Mouse (Mus musculus) liver, embryonic 13.5 days (tissue): ENCODE measurements at regions not wholly inside any gene's neighbourhood (a gene's known extent, or its start where the extent isn't known, plus 50 kb on each side); places are given as distances from the start of the nearest gene placed in this dataset.

ENCODE experiments used
- ATAC-seq: fragments of 200-750 bp; cut with Nextera tagmentation; 2 replicates; pipeline ENCODE4 v1.8.0; 2017; ENCODE audit warnings: low read depth, mild to moderate bottlenecking, moderate number of reproducible peaks, moderate library complexity
- DNase-seq: peaks from one replicate; pipeline ENCODE4 v3.0.0; 2022
- H3K27ac ChIP-seq: fragments of 300-500 bp; sonication (generic); 2 replicates; pipeline ENCODE4 v1.5.1; 2015; ENCODE audit warnings: moderate library complexity, mild to moderate bottlenecking, inconsistent platforms
- H3K27me3 ChIP-seq: fragments of 300-500 bp; sonication (generic); 2 replicates; pipeline ENCODE4 v1.6.1; 2015; ENCODE audit warnings: mild to moderate bottlenecking, inconsistent platforms
- H3K36me3 ChIP-seq: fragments of 300-500 bp; sonication (generic); 2 replicates; pipeline ENCODE4 v1.6.1; 2015; ENCODE audit warnings: mild to moderate bottlenecking, inconsistent platforms
- H3K4me1 ChIP-seq: fragments of 300-500 bp; sonication (generic); replicated peaks from 2 replicates; pipeline ENCODE4 v1.6.1; 2015; ENCODE audit warnings: inconsistent platforms
- H3K4me2 ChIP-seq: fragments of 300-500 bp; sonication (generic); 2 replicates; pipeline ENCODE4 v1.6.1; 2015; ENCODE audit warnings: inconsistent platforms, mild to moderate bottlenecking, moderate library complexity
- H3K4me3 ChIP-seq: fragments of 300-500 bp; sonication (generic); replicated peaks from 2 replicates; pipeline ENCODE4 v1.5.1; 2015; ENCODE audit warnings: mild to moderate bottlenecking, inconsistent platforms
- H3K9ac ChIP-seq: fragments of 300-500 bp; sonication (generic); 2 replicates; pipeline ENCODE4 v1.6.1; 2015; ENCODE audit warnings: mild to moderate bottlenecking, inconsistent platforms
- H3K9me3 ChIP-seq: fragments of 300-500 bp; sonication (generic); replicated peaks from 2 replicates; pipeline ENCODE4 v1.6.1; 2016; ENCODE audit warnings: inconsistent platforms
- WGBS: fragments of 180-500 bp; shearing (Covaris S2); methylation state at CpG from one replicate; pipeline ENCODE4 v1.1.7; 2015; ENCODE audit not compliant: insufficient replicate concordance; 5-methylcytosine and 5-hydroxymethylcytosine counted together

DNA sequence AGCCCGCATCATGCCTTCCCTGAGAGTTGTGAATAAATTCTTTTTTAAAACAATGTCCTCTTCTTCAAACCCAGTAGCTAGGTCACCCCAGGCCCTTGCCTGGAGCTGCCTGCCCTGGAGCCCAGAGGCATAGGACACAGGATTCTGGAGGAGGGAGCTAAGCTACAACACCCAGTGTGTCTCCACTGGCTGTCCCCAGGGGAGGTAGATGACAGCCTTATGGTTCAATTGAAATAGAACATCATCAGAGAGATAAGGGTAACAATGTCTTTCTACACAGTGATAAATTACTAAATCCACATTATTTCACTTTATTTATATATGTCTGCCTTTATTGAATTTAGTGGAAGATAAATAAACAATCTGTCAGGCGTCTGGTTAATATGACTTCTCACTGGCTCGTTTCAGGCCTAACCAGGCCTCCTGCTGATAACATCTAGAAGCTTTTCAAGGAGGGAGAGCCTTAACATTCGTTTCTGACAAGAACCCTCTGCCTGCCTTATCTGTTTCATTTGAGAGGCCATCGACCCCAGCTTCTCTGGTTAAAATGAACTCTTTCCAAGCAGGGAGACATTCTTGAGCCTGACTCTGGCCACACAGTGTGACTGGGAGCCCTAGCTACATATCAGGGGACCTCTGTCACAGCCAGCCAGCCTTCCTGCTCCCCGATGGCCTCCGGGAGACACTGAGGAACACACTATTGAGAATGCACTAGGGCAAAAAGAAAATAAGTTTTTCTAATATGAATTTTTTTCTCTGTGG, 252.1 kb upstream of the Dynlrb2 start:
- Histone ChIP-seq H3K36me3 (no peaks in the 10 kb centered on the region), H3K4me1 (no peaks in the 10 kb centered on the region), H3K27me3 (no peaks in the 10 kb centered on the region), H3K27ac (no peak overlapping the region), H3K9me3 (no peaks in the 10 kb centered on the region), H3K4me3 (no peak overlapping the region), H3K4me2 (no peak overlapping the region), H3K9ac (no peak overlapping the region)
- 29% methylated on average over 7 of the region's 7 CpGs for WGBS
- DNase-seq (no peak), ATAC-seq (no peak)

DNA sequence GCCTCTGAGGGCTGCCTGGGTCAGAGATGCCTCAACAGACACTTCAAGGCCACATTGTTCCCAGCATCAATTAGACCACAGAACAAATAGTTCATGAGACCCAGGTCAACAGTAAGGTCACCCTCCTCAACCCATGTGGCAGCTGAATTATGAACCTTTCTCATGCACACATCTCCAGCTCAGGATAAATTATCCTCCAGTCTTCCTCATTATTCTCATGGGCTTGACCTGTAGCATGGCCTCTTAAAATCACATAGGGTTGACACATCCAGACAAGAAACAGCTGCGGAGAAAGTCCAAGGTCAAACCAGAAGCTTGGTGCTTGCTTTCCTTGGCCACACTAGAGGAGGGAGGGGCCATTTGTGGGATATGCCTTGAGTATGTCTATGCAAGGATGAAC, 256.4 kb upstream of the Dynlrb2 start:
- DNase-seq: no peak
- WGBS: 61% methylated on average over 1 of the region's 1 CpGs
- no peak overlapping the region for H3K4me3 ChIP-seq
- no peak for ATAC-seq
- no peak overlapping the region for H3K4me2 ChIP-seq
- no peaks in the 10 kb centered on the region for H3K4me1 ChIP-seq
- no peak overlapping the region for H3K9ac ChIP-seq
- no peaks in the 10 kb centered on the region for H3K9me3 ChIP-seq
- H3K27ac ChIP-seq: no peak overlapping the region
- H3K27me3 ChIP-seq: no peaks in the 10 kb centered on the region
- H3K36me3 ChIP-seq: no peaks in the 10 kb centered on the region

DNA sequence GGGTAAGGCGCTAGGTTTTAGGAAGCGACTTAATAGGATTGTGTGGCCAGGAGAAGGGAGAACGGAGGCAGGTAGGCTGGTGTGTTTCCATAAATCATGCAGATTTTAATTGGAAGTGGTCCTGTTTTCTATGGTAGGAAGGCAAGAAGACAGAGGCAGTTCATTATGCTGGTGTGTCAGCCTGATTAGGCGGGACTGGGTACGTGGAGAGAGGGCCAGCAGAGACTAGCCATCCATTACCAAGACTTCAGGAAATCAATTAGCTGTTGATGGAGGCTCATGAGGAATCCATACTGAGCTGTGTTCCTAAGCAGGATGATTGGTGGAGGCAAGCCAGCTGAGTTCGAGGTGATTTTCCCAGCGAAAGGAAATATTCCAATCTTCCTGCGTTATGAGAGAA, 261.3 kb upstream of the Dynlrb2 start:
- Histone ChIP-seq H3K27me3 (no peaks in the 10 kb centered on the region), H3K36me3 (no peaks in the 10 kb centered on the region), H3K9ac (no peak overlapping the region), H3K4me3 (no peak overlapping the region), H3K27ac (no peak overlapping the region), H3K4me1 (no peaks in the 10 kb centered on the region), H3K9me3 (no peaks in the 10 kb centered on the region), H3K4me2 (no peak overlapping the region)
- ATAC-seq (no peak), DNase-seq (no peak)
- 51% methylated on average over 8 of the region's 8 CpGs for WGBS

DNA sequence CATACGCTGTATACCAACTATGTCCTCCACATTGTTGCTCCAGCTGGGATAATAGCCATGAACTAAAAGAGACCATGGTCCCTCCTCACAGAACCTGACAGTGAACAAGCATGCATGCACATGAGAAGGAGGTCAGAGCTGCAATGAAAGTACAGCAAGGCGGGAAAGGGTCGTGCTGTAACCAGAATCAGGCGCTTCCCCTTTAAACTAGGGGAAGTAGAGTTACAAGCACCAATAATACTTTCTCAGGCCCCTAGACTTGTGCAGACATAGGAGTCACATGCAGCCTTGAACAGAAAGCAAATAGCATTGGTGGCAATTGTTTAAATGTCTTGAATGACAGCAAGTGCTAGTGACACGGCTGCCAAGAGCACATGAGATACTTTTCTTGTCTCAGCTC, 261.8 kb upstream of the Dynlrb2 start:
- H3K27ac ChIP-seq: no peak overlapping the region

DNA sequence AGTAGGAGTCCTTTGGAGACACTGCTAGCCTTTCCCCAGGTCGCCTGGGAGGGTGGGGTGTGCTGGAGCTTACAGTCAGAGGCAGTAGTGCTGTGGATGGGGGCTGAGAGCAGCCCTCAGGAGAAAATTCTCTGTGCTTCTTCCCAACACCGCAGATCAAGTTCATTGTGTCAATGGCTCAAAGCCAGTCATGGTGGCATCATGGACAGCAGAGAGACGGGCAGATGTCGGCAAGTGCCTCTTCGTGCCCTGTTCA, 262.9 kb upstream of the Dynlrb2 start:
- Histone ChIP-seq H3K4me3 (no peak overlapping the region), H3K27ac (no peak overlapping the region), H3K36me3 (no peaks in the 10 kb centered on the region), H3K9me3 (no peaks in the 10 kb centered on the region), H3K27me3 (no peaks in the 10 kb centered on the region), H3K9ac (no peak overlapping the region), H3K4me2 (no peak overlapping the region), H3K4me1 (no peaks in the 10 kb centered on the region)
- DNase-seq (no peak), ATAC-seq (no peak)
- WGBS: 77% methylated on average over 5 of the region's 5 CpGs

More for the DNA sequence above, 261.8 kb upstream of the Dynlrb2 start:
- no peaks in the 10 kb centered on the region for H3K4me1 ChIP-seq
- DNase-seq (no peak), ATAC-seq (no peak)
- no peaks in the 10 kb centered on the region for H3K27me3 ChIP-seq
- no peak overlapping the region for H3K4me2 ChIP-seq
- H3K4me3 ChIP-seq: no peak overlapping the region
- H3K9ac ChIP-seq: no peak overlapping the region
- WGBS: 53% methylated on average over 5 of the region's 5 CpGs
- H3K9me3 ChIP-seq: no peaks in the 10 kb centered on the region
- no peaks in the 10 kb centered on the region for H3K36me3 ChIP-seq

DNA sequence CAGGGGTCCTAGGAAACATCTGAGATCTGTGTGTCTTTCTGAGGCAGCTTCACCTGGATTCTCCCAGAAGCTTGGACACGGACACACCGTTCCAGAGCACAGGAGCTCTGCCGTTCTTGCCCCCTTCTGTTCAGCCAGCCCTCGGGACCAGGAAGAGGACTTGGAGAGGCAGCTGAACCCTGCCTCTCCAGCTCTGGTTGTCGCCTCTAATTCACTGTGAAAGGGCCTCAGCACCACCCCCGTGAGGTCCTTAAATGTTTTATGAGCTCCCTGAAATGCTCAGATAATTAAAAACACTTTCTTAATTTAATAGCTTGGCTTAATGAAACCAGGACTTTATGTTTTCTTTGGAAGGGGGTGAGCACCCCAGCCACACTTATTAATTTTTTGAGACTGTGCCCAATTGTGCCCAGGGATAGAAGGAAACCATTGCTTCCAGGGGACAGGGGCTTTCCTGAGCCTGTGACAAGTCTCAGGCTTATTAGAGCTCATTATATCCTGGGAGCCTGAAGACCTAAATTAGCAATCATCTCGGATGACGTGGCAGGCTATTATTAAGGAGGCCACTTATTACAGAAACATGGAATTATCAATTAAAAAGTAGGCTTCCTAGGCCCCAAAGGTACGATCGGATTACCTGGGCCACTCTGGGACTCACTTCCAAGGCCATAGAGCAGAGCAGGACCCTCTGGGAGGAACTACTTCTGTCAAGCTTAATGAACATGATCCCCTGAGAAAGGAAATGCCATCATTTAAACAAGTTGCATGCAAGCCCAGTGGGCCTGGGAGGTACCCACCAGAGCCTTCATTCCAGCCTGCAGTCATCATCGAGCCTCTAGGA, 263.4 kb upstream of the Dynlrb2 start:
- H3K27ac ChIP-seq: no peak overlapping the region
- H3K27me3 ChIP-seq: no peaks in the 10 kb centered on the region
- DNase-seq (no peak), ATAC-seq (no peak)
- H3K4me1 ChIP-seq: no peaks in the 10 kb centered on the region
- H3K36me3 ChIP-seq: no peaks in the 10 kb centered on the region
- H3K9me3 ChIP-seq: no peaks in the 10 kb centered on the region
- no peak overlapping the region for H3K9ac ChIP-seq
- H3K4me2 ChIP-seq: no peak overlapping the region
- WGBS: 72% methylated on average over 11 of the region's 11 CpGs
- H3K4me3 ChIP-seq: no peak overlapping the region

DNA sequence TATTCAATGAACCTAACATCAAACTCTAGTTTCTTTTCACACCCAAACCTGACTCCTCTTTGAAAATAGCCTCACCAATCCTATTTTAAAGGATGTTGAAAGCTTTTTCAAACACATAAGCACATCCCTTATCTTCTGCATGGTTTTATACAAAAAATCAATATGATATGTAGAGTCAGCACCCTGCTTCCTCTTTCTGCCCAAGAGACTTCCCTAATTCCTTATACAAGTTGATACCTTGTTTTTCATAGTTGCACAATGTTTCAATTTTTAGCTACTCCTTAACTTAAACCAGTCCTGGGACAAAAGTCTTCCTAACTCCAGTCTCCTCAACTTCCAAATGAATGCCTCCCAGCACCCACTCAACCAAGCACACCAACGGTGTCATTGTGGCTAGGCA, 266.1 kb upstream of the Dynlrb2 start:
- no peaks in the 10 kb centered on the region for H3K4me1 ChIP-seq
- H3K27me3 ChIP-seq: no peaks in the 10 kb centered on the region
- no peak for DNase-seq
- WGBS: 63% methylated on average over 1 of the region's 1 CpGs
- no peak overlapping the region for H3K4me3 ChIP-seq
- H3K9ac ChIP-seq: no peak overlapping the region
- no peak for ATAC-seq
- no peak overlapping the region for H3K4me2 ChIP-seq
- no peaks in the 10 kb centered on the region for H3K9me3 ChIP-seq
- no peaks in the 10 kb centered on the region for H3K36me3 ChIP-seq
- H3K27ac ChIP-seq: no peak overlapping the region

DNA sequence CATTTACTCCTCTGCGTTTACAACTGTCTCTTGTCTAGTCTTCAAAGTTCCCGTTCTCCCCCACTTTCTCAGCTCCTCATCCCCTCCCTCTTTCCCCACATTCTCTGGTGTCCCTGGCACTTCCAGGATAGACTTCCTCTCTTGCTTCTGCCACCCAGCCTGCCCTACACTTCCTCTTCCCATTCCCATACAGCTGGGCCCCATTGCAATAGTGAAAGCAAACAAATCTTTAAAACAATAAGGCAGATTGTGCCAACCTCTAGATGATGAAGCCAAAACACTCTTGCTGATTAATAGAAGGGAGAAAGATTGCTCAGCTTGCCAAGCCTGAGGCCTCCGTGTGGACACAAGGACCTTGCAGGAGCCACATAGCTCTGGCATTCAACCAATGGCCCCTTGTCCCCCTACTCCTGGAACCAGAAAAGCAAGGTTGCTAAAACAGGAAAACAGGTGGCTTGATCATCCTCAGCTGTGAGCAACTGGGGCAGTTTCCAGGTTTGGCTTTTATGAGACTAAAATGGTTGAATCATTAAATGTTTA, 267.1 kb upstream of the Dynlrb2 start:
- 71% methylated on average over 3 of the region's 3 CpGs for WGBS
- no peak overlapping the region for H3K4me3 ChIP-seq

DNA sequence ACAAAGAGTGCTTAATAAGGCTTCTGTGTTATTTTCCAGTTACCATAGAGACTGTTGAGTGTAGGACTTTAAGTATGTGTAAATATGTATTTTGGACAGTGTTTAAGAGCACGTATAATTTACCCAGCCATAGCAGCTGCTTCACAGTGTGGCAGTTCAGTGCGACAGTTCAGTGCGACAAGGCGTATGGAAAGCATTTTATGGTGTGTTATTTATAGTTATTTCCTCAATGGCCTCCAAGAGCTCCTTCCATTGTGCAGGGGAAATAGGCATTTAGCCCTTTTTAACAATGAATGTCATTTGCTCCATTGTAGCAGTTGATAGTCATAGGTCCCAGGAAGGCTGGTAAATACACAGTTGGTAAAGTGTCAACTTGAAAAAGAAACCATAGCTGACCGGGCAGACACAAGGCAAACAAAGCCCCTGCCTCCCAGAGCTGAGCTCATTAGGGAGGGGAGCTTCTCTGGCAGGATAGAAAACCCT, 275.1 kb upstream of the Dynlrb2 start:
- DNase-seq: no peak
- Histone ChIP-seq H3K9ac (no peak overlapping the region), H3K4me1 (no peaks in the 10 kb centered on the region), H3K27ac (no peak overlapping the region), H3K36me3 (no peaks in the 10 kb centered on the region), H3K27me3 (no peaks in the 10 kb centered on the region), H3K4me3 (no peak overlapping the region), H3K9me3 (no peaks in the 10 kb centered on the region), H3K4me2 (no peak overlapping the region)
- WGBS: 55% methylated on average over 5 of the region's 5 CpGs
- ATAC-seq: no peak

More for the DNA sequence above, 267.1 kb upstream of the Dynlrb2 start:
- Histone ChIP-seq H3K4me2 (no peak overlapping the region), H3K9ac (no peak overlapping the region), H3K27ac (no peak overlapping the region), H3K4me1 (no peaks in the 10 kb centered on the region), H3K27me3 (no peaks in the 10 kb centered on the region), H3K36me3 (no peaks in the 10 kb centered on the region), H3K9me3 (no peaks in the 10 kb centered on the region)
- DNase-seq: no peak
- ATAC-seq: no peak

DNA sequence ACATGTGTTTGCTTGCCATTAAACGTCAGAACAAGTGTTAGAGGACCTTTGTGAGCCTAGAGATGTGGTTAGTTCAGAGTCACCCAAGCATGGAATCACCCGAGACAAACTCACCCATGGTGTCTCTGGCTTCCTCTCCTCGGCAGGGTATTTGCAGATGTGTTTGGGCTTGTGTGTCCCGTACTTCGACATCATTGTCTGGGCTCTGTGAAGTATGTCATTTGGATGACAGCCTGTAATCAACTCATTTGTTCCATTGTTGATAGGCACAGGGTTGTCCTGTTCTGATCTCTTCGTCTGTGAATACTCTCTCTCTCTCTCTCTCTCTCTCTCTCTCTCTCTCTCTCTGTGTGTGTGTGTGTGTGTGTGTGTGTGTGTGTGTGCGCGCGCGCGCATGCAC, 277.8 kb upstream of the Dynlrb2 start:
- DNase-seq: no peak
- no peak for ATAC-seq
- Histone ChIP-seq H3K9me3 (no peaks in the 10 kb centered on the region), H3K4me2 (no peak overlapping the region), H3K9ac (no peak overlapping the region), H3K27ac (no peak overlapping the region), H3K27me3 (no peaks in the 10 kb centered on the region), H3K4me3 (no peak overlapping the region), H3K4me1 (no peaks in the 10 kb centered on the region), H3K36me3 (no peaks in the 10 kb centered on the region)
- 81% methylated on average over 11 of the region's 11 CpGs for WGBS

DNA sequence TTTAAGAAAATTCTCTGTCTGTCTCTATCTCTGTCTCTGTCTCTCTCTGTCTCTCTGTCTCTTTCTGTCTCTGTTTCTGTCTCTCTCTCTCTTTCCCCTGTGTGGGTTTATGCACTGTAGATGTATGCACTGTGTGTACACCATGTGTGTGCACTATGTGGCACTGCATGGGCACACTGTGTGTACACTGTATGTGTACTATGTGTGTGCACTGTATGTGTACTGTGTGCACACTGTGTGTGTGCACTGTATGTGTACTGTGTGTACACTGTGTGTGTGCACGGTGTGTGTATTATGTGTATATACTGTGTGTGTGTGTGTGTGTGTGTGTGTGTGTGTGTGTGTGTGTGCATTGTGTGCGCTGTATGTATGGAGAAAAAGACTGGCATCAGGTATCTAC, 281.5 kb upstream of the Dynlrb2 start:
- ATAC-seq (no peak), DNase-seq (no peak)
- Histone ChIP-seq H3K4me2 (no peak overlapping the region), H3K4me1 (no peaks in the 10 kb centered on the region), H3K4me3 (no peak overlapping the region), H3K9me3 (no peaks in the 10 kb centered on the region), H3K36me3 (no peaks in the 10 kb centered on the region), H3K27me3 (no peaks in the 10 kb centered on the region), H3K27ac (no peak overlapping the region), H3K9ac (no peak overlapping the region)
- WGBS: 76% methylated on average over 2 of the region's 2 CpGs

DNA sequence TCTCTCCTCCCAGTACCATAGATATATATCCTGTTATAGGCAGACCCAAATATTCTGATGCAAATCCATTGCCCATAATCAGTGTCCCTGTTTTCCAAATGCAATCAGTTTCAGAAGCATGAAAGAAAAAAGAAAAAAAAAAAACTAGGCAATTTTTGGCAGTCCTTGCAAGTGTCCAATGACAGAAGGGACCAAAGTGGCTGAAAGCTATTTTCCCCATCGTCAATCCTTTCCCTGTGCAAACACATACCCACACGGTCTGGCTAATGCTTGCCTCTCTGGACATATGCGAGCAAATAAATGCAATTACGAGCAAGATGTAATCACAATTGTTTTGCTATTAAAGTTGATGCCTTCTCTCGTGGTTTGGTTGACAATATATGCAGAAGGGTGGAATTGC, 288.9 kb upstream of the Dynlrb2 start:
- WGBS: 59% methylated on average over 5 of the region's 5 CpGs
- Histone ChIP-seq H3K27ac (no peak overlapping the region), H3K36me3 (no peaks in the 10 kb centered on the region), H3K27me3 (no peaks in the 10 kb centered on the region), H3K9ac (no peak overlapping the region), H3K4me2 (no peak overlapping the region), H3K9me3 (no peaks in the 10 kb centered on the region), H3K4me3 (no peak overlapping the region), H3K4me1 (no peaks in the 10 kb centered on the region)
- no peak for DNase-seq
- ATAC-seq: no peak
